Mouse (Mus musculus): ENCODE data around the gene Tpst2.

- TF ChIP-seq CTCF (IDR thresholded peaks at IDR 0.05) (no peak), POLR2A (IDR thresholded peaks at IDR 0.05; ENCODE audit: insufficient read depth, low read depth, low read length) (no peak)
These were observed 60.5 kb downstream of the Tpst2 start for GRCm38 (mm10) chr5:112337004-112337403.
